Mouse (Mus musculus) spleen, postnatal 14 days (tissue): ENCODE data around the gene Madcam1.
A peak's percentile ranks its signal among the peaks of the same experiment; 100 is the strongest.

Source experiments
- DNase-seq, 2 experiments: peaks; one replicate each; pipeline ENCODE4 v3.0.0; 2021 to 2022; ENCODE audit warnings: low spot score in 2 of 2

Gene Madcam1

DNA sequence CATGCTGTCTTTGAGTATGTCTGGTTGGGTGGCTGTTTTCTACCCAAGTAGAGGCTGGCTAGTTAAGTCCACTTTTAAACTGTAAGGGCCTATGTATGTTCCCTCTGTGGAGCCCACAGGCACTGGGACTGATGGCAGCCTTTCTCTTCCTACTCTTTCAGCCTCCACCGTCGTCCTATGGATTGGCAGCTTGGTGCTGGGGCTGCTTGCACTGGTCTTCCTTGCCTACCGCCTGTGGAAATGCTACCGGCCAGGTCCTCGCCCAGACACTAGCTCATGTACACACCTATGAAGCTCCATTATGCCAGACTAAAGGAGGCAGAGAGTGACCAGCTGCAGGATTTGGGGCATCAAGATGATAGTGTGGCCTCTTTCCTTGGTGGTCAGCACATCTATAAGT, 3.7 kb downstream of the Madcam1 start:
- DNase-seq = no peak

- peak; percentile 72 to 80 for DNase-seq
Observed at GRCm38 (mm10) chr10:79668771-79669575, 4.6 kb downstream of the Madcam1 start, which contains the start of gene Tpgs1. TSS of gene Tpgs1 (plus strand) at chr10:79669369.

DNA sequence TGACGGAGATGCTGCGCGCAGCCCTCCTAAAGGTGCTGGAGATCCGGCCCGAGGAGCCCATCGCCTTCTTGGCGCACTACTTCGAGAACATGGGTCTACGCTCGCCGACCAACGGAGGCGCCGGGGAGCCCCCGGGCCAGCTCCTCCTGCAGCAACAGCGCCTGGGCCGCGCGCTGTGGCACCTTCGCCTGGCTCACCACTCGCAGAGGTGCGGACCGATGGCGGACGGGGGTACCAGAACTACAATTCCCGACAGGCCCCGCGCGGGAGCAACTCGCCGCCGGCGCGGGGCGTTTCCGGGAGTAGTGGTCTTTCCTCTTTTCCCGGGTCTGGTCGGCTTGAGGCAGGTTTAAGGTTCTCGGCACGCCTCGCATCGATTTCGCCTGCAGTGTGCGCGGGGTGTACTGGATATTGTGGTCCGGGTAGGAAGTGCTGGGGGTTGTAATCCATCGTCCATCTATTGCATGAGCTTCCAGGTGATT, 5.3 kb downstream of the Madcam1 start:
- peak; percentile 51 to 69 for DNase-seq

DNA sequence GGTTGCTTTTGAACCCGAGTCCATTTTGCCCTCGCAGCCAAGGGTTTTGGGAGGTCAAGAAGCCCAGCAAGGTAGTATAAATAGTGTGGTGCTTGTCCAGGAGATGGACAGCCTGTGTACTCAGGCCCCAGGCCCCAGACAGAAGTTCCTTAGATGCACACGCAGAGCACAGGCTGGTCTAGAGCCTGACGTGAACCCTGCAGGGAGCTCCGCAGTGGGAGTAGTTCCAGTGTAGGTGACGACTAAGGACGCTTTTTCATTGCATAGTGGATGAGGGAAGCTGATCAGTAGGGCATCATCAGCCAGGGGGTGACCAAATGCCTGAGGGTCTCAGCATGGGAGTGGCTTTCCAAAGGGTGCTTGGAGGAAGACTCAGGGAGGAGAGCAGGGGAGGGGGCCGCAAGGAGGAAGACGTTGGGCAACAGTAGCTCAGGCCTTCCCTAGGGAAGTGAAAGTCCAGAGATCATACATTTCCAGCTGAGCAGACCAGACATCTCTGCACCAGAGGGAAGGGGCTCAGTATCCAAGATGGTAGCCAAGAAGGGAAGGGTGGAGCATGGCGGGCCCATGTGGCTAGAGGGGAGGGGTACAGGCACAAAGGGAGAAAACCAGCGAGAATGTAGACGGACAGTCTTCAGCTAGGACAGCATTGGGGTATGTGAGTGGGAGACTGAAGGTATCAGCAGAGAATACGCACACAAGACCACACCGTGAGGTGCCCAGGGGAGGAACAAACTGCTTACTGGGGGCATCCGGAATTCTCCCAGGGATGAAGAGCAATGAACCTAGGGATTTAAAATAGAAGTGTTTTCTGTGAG, 5.9 kb downstream of the Madcam1 start:
- DNase-seq = no peak

DNA sequence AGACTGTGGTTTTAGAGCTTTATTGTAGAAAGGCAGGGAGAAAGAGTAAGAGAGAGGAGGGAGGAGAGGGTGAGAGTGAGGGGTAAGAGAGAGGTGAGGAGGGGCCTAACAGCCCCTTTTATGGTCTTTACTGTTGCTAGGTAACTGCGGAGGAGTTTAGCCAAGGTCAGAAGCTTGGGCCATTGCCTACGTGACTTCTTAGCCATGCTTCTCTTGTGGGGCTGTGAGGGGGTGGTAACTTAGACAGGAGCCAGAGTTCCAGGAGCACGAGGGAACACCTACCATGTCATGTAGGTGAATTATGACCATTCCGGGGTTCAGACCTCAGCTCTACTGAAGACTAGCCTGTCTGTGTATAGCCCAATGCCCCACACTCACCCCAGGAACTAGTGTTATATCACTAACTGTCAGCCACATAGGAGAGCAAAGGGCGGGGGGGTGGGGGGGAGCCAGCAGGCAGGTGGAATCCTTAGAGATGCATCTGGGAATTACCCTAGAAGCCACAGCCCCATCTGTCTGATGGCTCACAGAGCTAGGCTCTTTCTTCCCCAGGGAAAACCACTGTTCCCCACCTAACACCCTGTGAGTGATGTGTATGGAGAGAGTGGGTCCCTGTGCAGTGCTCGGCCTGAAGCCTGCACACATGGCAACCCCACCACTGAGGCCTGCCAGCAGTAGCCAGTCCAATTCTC, 7.2 kb downstream of the Madcam1 start:
- no peak for DNase-seq

- no peak for DNase-seq
Observed at GRCm38 (mm10) chr10:79672088-79672455, 7.7 kb downstream of the Madcam1 start.

GRCm38 (mm10) chr10:79673054-79673453, 8.7 kb downstream of the Madcam1 start:
- DNase-seq = no peak

- DNase-seq = no peak
Observed at GRCm38 (mm10) chr10:79675346-79676035, 11.1 kb downstream of the Madcam1 start.

DNA sequence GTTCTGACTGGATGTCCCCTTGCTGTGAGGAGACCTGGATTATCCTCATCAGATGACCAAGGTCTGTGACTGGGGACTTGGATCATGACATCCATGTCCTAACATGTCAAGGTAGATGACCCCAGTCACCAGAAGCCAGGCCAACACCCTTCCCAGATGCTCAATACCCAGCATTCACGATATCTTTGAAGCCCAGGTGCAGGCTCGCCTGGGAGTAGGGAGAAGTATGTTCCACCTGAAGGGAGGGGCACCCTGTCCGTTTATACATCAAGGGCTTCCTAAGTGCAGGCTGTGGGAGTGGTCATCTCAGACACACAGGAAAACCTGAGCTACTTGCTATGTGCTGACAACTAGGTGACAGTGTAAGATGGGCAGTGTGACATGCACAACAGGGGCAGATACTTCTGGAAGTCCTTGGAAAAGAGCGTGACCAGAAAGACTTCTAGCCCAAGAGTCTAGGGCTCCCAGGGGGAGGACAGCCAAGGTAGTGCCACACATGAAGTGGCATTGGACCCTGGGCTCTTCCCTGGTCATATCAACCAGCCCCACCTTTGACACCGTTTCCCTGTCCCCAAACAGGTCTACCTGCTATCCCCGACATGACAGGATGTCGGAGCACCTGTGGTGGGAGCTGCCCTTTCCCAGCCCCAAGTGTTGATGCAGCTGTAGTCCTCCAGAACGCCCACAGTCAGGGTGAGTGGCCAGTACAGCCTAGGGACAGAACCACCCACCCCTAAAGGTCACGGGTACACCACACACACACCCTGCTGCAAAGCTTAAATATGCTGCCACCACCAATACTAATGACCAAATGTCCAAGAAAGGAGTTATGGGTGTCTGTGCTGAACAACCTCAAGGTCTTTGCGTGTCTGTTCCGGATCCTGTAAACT, 16.5 kb downstream of the Madcam1 start:
- DNase-seq = no peak

DNA sequence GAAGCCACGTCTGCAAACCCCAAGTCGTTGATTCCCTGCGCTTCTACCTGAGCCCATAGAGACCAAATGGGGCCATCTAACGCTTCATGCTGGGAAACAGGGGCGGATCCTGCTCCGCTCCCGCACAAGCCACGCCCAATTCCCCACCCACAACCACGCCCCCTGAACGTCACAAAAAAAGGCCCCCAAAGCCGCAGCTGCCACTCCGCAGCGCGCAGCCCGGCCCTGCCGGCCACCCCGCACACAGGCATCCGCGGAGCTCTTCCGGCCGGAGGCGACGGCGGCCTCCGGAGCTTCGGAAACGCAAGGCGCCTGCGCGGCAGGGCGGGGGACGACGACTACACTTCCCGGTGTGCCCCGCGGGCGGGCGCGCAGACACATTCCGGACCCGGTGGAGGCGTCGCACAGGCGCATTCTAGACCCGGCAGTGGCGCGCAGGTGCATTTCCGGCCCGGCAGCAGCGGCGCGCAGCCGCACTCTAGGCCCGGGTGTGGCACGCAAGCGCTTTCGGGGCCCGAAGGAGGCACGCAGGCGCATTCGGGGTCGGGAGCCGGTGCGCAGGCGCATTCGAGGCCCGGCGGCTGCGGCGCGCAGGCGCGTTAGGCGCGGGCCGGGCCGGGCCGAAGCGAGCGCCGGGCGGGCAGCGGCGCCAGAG, 17.4 kb downstream of the Madcam1 start, which contains the start of gene Cdc34:
Gene Cdc34 (plus strand): TSS at position 605 of the 655 bp plus-strand sequence.
- peak; percentile 97 for DNase-seq

GRCm38 (mm10) chr10:79682551-79682915, 18.2 kb downstream of the Madcam1 start:
- DNase-seq = no peak

GRCm38 (mm10) chr10:79682916-79683582, 18.7 kb downstream of the Madcam1 start:
- DNase-seq = peak in 1 of 2 experiments; percentile 44

- no peak for DNase-seq
Observed at GRCm38 (mm10) chr10:79683726-79684640, 19.6 kb downstream of the Madcam1 start.

DNA sequence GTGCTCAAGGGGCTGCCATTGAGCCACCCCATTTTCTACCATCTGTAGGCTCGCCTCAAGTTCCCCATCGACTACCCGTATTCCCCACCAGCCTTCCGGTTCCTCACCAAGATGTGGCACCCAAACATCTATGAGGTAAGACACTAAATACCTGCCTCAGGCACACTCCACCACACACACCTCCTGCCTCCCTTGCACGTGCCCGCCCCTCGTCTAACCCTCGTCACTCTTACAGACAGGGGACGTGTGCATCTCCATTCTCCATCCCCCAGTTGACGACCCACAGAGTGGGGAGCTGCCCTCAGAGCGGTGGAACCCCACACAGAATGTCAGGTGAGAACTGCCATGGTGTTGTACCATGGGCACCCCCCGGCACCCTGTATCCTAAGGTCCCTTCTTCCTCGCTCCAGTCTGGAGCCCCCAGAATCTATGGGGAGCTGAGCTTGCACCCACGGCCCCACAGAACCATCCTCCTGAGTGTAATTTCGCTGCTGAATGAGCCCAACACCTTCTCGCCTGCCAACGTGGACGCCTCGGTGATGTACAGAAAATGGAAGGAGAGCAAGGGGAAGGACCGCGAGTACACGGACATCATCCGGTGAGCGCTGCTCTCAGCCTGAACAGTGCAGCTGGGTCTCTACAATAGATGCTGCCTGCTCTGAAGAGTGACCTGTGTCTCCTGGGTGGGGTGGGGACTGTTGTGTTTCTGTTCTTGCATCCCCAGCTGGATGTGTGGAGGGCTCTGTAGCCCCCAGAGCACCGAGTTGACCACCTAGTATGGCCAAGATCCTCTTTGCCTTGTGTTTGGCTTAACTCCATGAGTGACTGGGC, 20.6 kb downstream of the Madcam1 start:
- no peak for DNase-seq

GRCm38 (mm10) chr10:79686219-79686618, 21.9 kb downstream of the Madcam1 start:
- no peak for DNase-seq

DNA sequence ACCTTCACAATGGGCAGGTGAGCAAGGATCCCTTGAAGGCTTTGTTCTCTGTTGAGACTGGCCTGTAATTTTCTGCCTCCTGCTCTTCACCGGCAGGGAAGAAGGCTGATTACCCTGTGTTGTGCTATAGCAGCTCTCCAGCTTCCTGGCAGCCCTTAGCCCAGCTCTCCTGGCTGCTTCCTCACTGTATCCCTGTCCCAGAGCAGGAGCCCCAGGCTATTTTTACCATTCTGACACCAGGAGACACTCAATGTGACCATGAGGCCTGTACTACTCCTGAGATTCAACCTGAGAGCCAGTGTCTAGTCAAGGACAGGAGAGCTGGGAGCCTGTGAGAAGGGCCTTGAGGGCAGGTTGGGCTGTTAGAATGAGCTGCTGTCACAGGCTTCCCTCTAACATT, 22.3 kb downstream of the Madcam1 start:
- no peak for DNase-seq

DNA sequence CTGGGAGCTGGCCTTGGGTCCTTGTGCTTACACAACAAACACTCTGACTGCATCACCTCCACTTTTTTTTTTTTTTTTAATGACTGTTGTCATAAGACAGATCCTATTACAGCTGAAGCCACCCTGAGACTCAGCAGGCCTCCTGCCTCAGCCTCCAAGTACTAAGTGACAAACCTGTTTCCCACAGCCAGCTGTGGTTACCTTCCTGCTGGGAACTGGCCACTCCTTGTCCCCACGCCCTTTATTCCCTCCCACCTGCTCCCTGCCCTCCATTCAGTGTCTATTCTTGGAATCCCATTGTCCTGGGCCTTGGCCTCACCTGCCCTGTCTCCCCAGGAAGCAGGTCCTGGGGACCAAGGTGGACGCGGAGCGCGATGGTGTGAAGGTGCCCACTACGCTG, 23.2 kb downstream of the Madcam1 start:
- DNase-seq = no peak
